Mouse (Mus musculus) lung, embryonic 15.5 days (tissue): ENCODE data around the gene Fmnl3. TPM values are rescaled to one million over a fixed set of nuclear protein-coding genes. Genes with fewer than 3 reads are reported as not detected.
A peak's percentile ranks its signal among the peaks of the same experiment; 100 is the strongest.

Source experiments
- ATAC-seq: fragments of 200-750 bp; cut with Nextera tagmentation; 2 replicates; pipeline ENCODE4 v1.8.0; 2017; ENCODE audit warnings: moderate number of reproducible peaks, borderline replicate concordance; ENCODE audit not compliant: low FRiP score, low TSS enrichment; ENCODE audit errors: extremely low read depth
- H3K27ac ChIP-seq: fragments of 300-500 bp; sonication (generic); 2 replicates; pipeline ENCODE4 v1.5.1; 2015; ENCODE audit warnings: moderate library complexity, mild to moderate bottlenecking, inconsistent platforms
- H3K27me3 ChIP-seq: fragments of 300-500 bp; sonication (generic); 2 replicates; pipeline ENCODE4 v1.6.1; 2015; ENCODE audit warnings: inconsistent platforms
- H3K36me3 ChIP-seq: fragments of 300-500 bp; sonication (generic); 2 replicates; pipeline ENCODE4 v1.6.1; 2015; ENCODE audit warnings: inconsistent platforms
- H3K4me1 ChIP-seq: fragments of 300-500 bp; sonication (generic); 2 replicates; pipeline ENCODE4 v1.6.1; 2015; ENCODE audit warnings: inconsistent platforms
- H3K4me2 ChIP-seq: fragments of 300-500 bp; sonication (generic); 2 replicates; pipeline ENCODE4 v1.6.1; 2015; ENCODE audit warnings: inconsistent platforms, mild to moderate bottlenecking, moderate library complexity
- H3K4me3 ChIP-seq: fragments of 300-500 bp; sonication (generic); 2 replicates; pipeline ENCODE4 v1.5.1; 2015; ENCODE audit warnings: mild to moderate bottlenecking, inconsistent platforms
- H3K9ac ChIP-seq: fragments of 300-500 bp; sonication (generic); 2 replicates; pipeline ENCODE4 v1.6.1; 2015; ENCODE audit warnings: inconsistent platforms
- H3K9me3 ChIP-seq: fragments of 300-500 bp; sonication (generic); 2 replicates; pipeline ENCODE4 v1.6.1; 2016; ENCODE audit warnings: inconsistent platforms
- WGBS: fragments of 180-500 bp; shearing (Covaris S2); methylation state at CpG from one replicate; pipeline ENCODE4 v1.1.7; 2015; 5-methylcytosine and 5-hydroxymethylcytosine counted together
- polyA plus RNA-seq: library from polyadenylated mRNA; unstranded; fragments of >200 nt; fragmentation: Nextera tagmentation; extraction: Ambion mirVana; gene quantifications from 2 replicates; pipeline ENCODE4 v1.2.1, GENCODE M21; 2015

Fmnl3 gene
- 34.5 and 34.9 TPM in 2 replicates for polyA plus RNA-seq

DNA sequence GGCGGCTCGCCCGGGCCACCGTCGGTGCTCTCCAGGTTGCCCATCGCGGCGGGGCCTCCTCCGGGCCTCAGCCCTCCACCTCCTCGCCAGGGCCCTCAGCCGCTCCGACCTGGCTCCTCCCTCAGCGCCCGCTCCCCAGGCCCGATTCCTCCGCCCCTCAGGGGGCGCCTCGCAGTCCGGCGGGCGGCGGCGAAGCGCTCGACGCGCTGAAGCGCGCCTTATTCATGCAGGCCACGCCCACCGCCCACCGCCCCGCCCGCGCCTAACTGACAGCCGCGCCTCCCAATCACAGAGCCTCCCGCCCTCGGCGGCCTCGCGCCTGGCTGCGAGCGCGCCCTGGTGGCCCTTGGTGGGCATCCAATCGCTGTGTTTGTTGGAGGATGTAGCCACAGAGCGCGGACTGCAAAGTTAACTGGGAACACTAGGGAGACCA lies at the start of gene Fmnl3:
Gene Fmnl3 (minus strand): TSS at position 224 of the 433 bp plus-strand sequence.
- Histone ChIP-seq H3K4me2 (peak within 1 kb of the TSS; percentile 62), H3K9ac (peak within 1 kb of the TSS; percentile 86), H3K4me1 (peaks cover 17% of the 10 kb centered on the region), H3K27me3 (no peaks in the 10 kb centered on the region), H3K27ac (peak within 1 kb of the TSS; percentile 86), H3K9me3 (no peaks in the 10 kb centered on the region), H3K36me3 (no peaks in the 10 kb centered on the region), H3K4me3 (peak within 1 kb of the TSS; percentile 74)
- under 1% methylated on average over 47 of the region's 48 CpGs for WGBS
- ATAC-seq, result peak; percentile 97

DNA sequence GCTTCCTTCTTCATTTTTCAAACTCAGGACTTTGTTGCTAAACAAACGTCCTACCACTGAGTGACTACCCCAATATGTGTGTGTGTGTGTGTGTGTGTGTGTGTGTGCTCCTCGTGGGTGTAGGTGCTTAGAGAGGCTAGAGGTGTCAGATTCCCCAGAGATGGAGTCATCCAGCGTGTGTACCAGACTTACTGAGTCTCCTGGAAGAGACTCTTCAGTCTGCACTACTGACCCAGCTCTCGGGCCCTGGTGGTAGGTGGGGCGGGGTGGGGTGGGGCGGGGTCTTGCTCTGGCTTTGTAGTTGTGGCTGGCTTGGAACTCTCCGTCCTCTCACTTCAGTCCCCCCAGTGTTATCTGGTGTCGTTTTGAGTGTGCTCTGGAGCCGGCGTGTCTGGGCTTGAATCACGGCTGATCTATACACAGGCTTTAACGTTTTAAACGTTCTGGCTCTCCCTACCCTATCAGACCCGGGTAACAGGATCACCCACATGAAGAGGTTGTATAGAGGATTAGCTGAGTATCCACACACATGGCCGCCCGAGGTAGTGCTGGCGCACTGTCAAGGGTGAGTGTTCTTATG lies 47.5 kb upstream of the Fmnl3 start:
- Histone ChIP-seq H3K36me3 (peaks cover 11% of the 10 kb centered on the region), H3K4me2 (no peak overlapping the region), H3K9me3 (no peaks in the 10 kb centered on the region), H3K27me3 (no peaks in the 10 kb centered on the region), H3K4me1 (peaks cover 47% of the 10 kb centered on the region), H3K9ac (no peak overlapping the region), H3K4me3 (no peak overlapping the region), H3K27ac (peak overlapping the region; percentile 37)
- WGBS, result 16% methylated on average over 17 of the region's 17 CpGs
- no peak for ATAC-seq

DNA sequence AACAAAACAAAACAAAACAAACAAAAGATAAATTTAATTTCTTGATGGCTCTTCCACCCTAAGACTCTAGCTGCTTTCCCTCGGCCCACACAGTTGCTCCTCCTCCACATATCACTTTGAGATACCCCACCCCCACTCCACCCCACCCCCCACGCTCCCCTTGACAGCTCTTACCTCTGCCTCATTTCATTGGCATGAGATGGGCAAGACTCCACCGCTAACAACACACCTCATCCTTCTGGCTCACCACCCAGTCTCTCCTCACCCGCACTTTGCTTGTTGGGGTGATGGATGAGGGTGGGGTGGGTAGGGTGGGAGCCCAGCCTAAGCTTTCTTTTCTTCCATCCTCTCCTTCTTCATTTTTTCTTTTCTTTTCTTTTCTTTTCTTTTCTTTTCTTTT lies 46.7 kb upstream of the Fmnl3 start:
- no peaks in the 10 kb centered on the region for H3K27me3 ChIP-seq
- H3K36me3 ChIP-seq, result peaks cover 4% of the 10 kb centered on the region; the same call in 1 of the 2 replicates
- no peak overlapping the region for H3K9ac ChIP-seq
- 22% methylated on average over 4 of the region's 4 CpGs for WGBS
- no peak overlapping the region for H3K4me3 ChIP-seq
- peaks cover 45% of the 10 kb centered on the region for H3K4me1 ChIP-seq
- H3K27ac ChIP-seq, result no peak overlapping the region
- peak overlapping the region; percentile 39 for H3K4me2 ChIP-seq
- H3K9me3 ChIP-seq, result no peaks in the 10 kb centered on the region
- no peak for ATAC-seq

DNA sequence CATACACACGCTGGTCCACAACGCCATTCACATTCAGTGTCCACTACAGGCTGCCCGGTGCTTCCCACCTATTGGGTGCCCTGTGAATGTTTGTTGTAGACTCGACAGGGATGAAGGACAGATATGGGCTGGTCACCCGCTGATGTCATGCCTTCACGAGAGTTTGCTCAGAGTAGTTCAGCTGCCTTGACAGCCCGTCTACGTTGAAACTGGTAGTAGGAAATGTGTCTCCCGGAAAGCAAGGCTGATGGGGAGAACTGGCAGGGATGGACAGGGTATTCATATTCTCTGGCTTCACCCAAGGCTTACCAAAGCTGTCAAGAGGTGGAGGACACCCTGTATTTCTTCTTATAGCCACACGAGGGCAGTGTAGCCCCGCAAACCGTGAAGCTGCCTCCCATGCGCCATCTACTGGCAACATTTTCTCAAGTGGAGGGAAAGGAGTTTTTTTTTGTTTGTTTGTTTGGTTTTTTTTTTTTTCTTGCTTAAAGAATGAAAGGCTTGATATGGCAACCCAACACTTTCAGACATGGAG lies 46.1 kb upstream of the Fmnl3 start:
- no peaks in the 10 kb centered on the region for H3K9me3 ChIP-seq
- no peak for ATAC-seq
- H3K4me2 ChIP-seq, result peak overlapping the region; percentile 39
- H3K36me3 ChIP-seq, result no peaks in the 10 kb centered on the region
- H3K9ac ChIP-seq, result no peak overlapping the region
- peaks cover 39% of the 10 kb centered on the region for H3K4me1 ChIP-seq
- no peaks in the 10 kb centered on the region for H3K27me3 ChIP-seq
- 12% methylated on average over 13 of the region's 13 CpGs for WGBS
- no peak overlapping the region for H3K27ac ChIP-seq
- H3K4me3 ChIP-seq, result no peak overlapping the region

DNA sequence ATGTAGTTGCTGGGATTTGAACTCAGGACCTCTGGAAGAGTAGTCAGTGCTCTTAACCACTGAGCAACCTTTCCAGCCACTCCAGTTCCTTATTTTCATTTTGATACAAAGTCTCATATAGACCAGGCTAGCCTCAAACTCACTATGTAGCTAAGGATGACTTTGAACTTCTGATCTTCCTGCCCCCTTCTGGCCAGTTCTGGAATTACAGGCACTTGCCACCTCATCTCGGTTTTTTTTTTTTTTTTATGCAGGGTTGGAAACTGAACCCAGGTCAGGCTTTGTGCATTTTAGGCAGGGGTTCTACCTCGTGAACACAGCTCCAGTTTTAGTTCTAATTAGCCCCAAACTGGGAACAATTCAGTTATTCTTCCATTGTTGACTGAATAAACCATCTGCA lies 45.5 kb upstream of the Fmnl3 start:
- Histone ChIP-seq H3K9ac (no peak overlapping the region), H3K4me2 (no peak overlapping the region), H3K36me3 (no peaks in the 10 kb centered on the region), H3K27ac (no peak overlapping the region), H3K27me3 (no peaks in the 10 kb centered on the region), H3K4me1 (peaks cover 33% of the 10 kb centered on the region), H3K9me3 (no peaks in the 10 kb centered on the region), H3K4me3 (no peak overlapping the region)
- ATAC-seq, result no peak
- WGBS, result 22% methylated on average over 2 of the region's 2 CpGs

DNA sequence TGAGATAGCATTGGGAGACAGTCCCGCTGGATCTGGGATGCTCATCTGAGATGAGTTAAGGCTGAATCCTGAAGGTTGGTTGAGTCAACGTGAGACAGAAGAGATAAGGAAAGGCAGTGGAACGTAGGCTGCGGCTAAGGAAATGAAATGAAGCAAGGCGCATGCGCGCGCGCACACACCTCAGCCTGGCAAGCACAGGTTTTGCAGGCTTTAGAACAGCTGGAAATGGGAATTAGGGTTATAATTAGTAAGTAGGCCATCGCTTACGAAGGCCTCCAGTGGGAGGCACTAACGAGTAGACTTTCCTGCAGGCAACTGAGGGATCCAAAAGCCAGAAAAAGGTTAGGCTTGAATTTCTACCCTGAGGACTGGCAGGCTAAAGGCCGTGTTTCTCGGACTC lies 41.5 kb upstream of the Fmnl3 start:
- Histone ChIP-seq H3K4me2 (no peak overlapping the region), H3K9ac (no peak overlapping the region), H3K4me3 (no peak overlapping the region), H3K27me3 (no peaks in the 10 kb centered on the region), H3K4me1 (peaks cover 6% of the 10 kb centered on the region), H3K36me3 (peaks cover 39% of the 10 kb centered on the region), H3K9me3 (no peaks in the 10 kb centered on the region), H3K27ac (no peak overlapping the region)
- ATAC-seq, result no peak
- 51% methylated on average over 14 of the region's 14 CpGs for WGBS

DNA sequence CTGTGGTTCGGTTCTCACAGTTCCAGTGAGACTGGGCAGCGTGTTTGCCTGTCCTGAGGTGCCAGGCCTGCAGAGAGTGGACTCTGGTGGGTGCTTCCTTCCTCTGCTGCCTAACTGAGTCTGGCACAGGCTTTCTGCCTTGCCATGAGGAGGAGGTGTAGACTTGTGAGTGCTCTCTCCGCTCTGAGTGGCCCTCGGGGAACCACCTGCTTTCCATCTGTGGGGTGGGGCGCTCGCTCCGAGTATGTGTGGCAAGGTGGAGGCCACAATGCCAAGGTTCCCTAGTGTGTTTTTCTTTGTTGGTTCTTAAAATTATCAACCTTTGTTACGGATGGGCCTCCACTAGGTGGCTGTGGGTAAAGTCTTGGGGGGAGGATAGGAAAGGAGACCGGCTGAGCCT lies 38.6 kb upstream of the Fmnl3 start:
- Histone ChIP-seq H3K27me3 (no peaks in the 10 kb centered on the region), H3K4me3 (no peak overlapping the region), H3K4me1 (no peaks in the 10 kb centered on the region), H3K4me2 (no peak overlapping the region), H3K9me3 (no peaks in the 10 kb centered on the region), H3K9ac (no peak overlapping the region), H3K36me3 (peaks cover 68% of the 10 kb centered on the region), H3K27ac (no peak overlapping the region)
- WGBS, result 82% methylated on average over 9 of the region's 9 CpGs
- ATAC-seq, result no peak

DNA sequence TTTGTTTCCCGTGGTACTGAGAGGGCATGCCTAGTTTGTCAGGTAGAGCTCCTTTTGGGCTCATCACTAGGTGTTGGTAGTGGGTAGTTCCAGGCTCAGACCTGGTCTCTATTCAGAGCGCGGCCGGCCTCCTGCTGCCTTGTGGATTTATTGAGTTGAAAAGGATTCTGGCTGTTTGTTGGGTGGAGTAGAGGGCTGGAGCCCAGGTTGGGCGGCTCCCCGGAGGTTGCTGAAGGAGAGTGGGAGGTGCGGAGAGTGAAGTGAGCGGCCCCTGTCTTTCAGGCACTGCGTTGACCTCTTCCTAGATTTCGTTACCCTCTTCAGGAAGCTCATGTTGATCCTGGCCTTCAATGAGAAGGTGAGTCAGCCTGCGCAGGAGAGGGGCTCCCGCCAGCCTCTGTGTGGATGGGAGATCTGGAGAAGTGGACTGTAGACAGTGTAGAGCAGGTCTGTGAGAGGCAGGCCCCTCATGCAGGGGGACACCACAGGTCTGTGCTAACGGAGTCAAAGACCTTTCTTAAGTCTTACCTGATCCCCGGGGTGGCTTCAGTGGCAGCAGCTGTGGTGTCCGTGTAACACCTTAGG lies 36.8 kb upstream of the Fmnl3 start:
- H3K36me3 ChIP-seq, result peaks cover 78% of the 10 kb centered on the region
- H3K4me1 ChIP-seq, result no peaks in the 10 kb centered on the region
- H3K27me3 ChIP-seq, result no peaks in the 10 kb centered on the region
- no peak overlapping the region for H3K4me2 ChIP-seq
- no peaks in the 10 kb centered on the region for H3K9me3 ChIP-seq
- H3K4me3 ChIP-seq, result no peak overlapping the region
- ATAC-seq, result no peak
- WGBS, result 83% methylated on average over 15 of the region's 15 CpGs
- no peak overlapping the region for H3K9ac ChIP-seq
- no peak overlapping the region for H3K27ac ChIP-seq

DNA sequence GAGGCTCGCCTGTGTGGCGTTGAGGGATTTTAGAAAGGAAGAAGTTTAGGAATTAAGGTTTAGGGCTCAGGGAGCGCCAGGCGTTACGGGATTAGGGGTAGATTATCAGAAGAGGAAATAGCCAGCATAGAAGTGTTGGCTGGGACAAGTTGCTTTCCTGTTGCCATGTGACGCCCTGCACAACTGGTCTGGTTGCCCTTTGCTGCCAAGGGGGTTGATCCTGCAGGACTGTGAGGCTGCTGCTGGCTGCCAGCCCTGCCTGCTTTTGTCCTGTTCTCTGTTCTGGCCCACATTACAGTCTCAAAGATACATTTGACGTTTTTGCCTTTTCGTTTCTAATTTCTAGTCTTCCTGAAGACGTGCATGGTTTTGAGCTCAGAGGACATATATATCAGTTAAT lies 34.9 kb upstream of the Fmnl3 start:
- ATAC-seq, result no peak
- Histone ChIP-seq H3K27ac (no peak overlapping the region), H3K4me3 (no peak overlapping the region), H3K4me1 (0 out of 2 replicates have a peak, but pooled peaks cover 3% of the 10 kb centered on the region), H3K9ac (no peak overlapping the region), H3K4me2 (no peak overlapping the region), H3K36me3 (peaks cover 73% of the 10 kb centered on the region), H3K9me3 (no peaks in the 10 kb centered on the region), H3K27me3 (no peaks in the 10 kb centered on the region)
- 92% methylated on average over 9 of the region's 9 CpGs for WGBS

DNA sequence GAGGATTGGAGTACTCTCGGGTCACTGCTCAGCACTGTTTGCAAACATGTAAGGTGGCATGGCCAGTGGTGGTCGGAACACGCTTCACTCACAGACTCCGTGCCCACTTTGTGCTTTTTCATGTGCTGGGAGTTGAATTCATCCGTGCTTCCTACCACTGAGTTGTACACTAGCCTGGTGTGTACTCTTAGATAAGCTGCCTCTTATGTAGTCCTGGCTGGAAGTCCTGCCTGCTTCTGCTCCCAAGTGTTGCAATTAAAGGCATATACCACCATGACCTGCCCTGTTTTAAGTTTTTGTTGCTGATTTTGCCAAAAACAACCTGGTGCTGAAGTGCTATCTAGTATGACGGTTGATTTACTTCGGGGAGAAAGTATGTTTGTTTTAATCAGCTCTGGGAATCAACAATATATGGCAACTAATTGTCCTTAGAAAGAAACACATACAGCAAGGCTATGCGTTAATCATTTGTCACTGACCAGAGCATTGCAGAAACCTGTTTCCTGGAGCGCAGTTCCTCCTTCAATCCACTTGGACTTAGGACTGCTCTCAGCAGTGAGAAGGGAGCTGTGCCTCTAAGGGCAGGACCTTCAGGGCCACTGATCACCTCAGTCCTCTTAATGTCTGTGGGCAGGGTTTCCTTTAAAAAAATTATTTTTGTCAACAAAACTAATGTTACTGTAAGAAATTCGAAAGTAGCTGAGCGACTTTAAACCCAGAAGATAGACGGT lies 33.0 kb upstream of the Fmnl3 start:
- H3K9me3 ChIP-seq, result no peaks in the 10 kb centered on the region
- no peak for ATAC-seq
- no peaks in the 10 kb centered on the region for H3K27me3 ChIP-seq
- no peak overlapping the region for H3K27ac ChIP-seq
- peaks cover 15% of the 10 kb centered on the region for H3K4me1 ChIP-seq
- WGBS, result 82% methylated on average over 12 of the region's 12 CpGs
- H3K36me3 ChIP-seq, result peaks cover 55% of the 10 kb centered on the region
- no peak overlapping the region for H3K4me2 ChIP-seq
- H3K9ac ChIP-seq, result no peak overlapping the region
- no peak overlapping the region for H3K4me3 ChIP-seq

DNA sequence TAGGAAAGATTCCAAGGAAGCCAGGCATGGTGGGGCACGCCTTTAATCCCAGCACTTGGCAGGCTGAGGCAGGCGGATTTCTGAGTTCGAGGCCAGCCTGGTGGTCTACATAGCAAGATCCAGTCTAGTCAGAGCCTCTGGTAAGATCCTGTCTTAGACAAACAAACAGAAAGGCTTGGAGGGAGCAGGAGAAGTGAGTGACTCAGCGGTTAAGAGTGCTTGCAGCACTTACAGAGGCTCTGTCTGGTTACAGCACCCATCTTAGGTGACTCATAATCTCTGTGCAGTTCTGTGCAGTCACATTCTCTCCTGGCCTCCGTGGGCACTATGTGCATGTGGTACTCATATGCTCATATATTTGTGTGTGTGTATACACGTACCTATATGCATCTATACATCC lies 30.3 kb upstream of the Fmnl3 start:
- WGBS, result 75% methylated on average over 6 of the region's 6 CpGs
- H3K36me3 ChIP-seq, result peaks cover 28% of the 10 kb centered on the region
- H3K9ac ChIP-seq, result no peak overlapping the region
- no peak overlapping the region for H3K4me2 ChIP-seq
- no peak overlapping the region for H3K27ac ChIP-seq
- peaks cover 38% of the 10 kb centered on the region for H3K4me1 ChIP-seq
- ATAC-seq, result no peak
- no peaks in the 10 kb centered on the region for H3K27me3 ChIP-seq
- no peaks in the 10 kb centered on the region for H3K9me3 ChIP-seq
- H3K4me3 ChIP-seq, result no peak overlapping the region
